Mouse (Mus musculus) thymus, adult 2 months (tissue): ENCODE measurements around the gene Znrf3. TPM values are rescaled to one million over a fixed set of nuclear protein-coding genes. Genes with fewer than 3 reads are reported as not detected.
"Not testable (repeated sequence)": the region's sequence is repeated elsewhere in the genome, so short reads cannot be mapped to it uniquely, and the experiment has no call there.

Experiments
- DNase-seq: peaks from one replicate; pipeline ENCODE4 v3.0.0; 2021
- H3K27ac ChIP-seq: fragments of 200-500 bp; 2 replicates; pipeline ENCODE4 v1.5.1; 2012; ENCODE audit warnings: low read length, control low read depth; ENCODE audit not compliant: control insufficient read depth, insufficient read depth
- H3K27me3 ChIP-seq: fragments of 200-500 bp; 2 replicates; pipeline ENCODE4 v1.6.1; 2012; ENCODE audit warnings: mild to moderate bottlenecking, low read length, moderate library complexity, mixed read lengths; ENCODE audit not compliant: control insufficient read depth, insufficient read depth
- H3K36me3 ChIP-seq: fragments of 200-500 bp; 2 replicates; pipeline ENCODE4 v1.6.1; 2012; ENCODE audit warnings: mild to moderate bottlenecking, low read length, moderate library complexity; ENCODE audit not compliant: control insufficient read depth, insufficient read depth
- H3K4me1 ChIP-seq: fragments of 200-500 bp; replicated peaks from 2 replicates; pipeline ENCODE4 v1.6.1; 2012; ENCODE audit warnings: low read length; ENCODE audit not compliant: control insufficient read depth, insufficient read depth
- H3K4me3 ChIP-seq: fragments of 200-500 bp; 2 replicates; pipeline ENCODE4 v1.5.1; 2012; ENCODE audit warnings: mild to moderate bottlenecking, low read length, control low read depth, moderate library complexity; ENCODE audit not compliant: control insufficient read depth, insufficient read depth
- CTCF ChIP-seq: fragments of 200-500 bp; IDR thresholded peaks from 2 replicates; pipeline ENCODE4 v1.5.1; 2012; ENCODE audit warnings: mild to moderate bottlenecking, control low read depth, low read length, moderate library complexity, borderline replicate concordance; ENCODE audit not compliant: control insufficient read depth, poor library complexity, insufficient read depth; ENCODE audit errors: extremely low read depth
- POLR2A ChIP-seq: fragments of 200-500 bp; IDR thresholded peaks from 2 replicates; pipeline ENCODE4 v1.6.1; 2012; ENCODE audit warnings: mild to moderate bottlenecking, low read length, control low read depth, moderate library complexity; ENCODE audit not compliant: control insufficient read depth, poor library complexity, insufficient read depth; ENCODE audit errors: extremely low read depth
- WGBS: fragments of 180-500 bp; shearing (Covaris S2); methylation state at CpG from one replicate; pipeline ENCODE4 v1.1.7; 2018; 5-methylcytosine and 5-hydroxymethylcytosine counted together
- polyA plus RNA-seq: library from polyadenylated mRNA; depleted of rRNA; stranded (reverse); fragments of >200 nt; gene quantifications from 2 replicates; pipeline ENCODE4 v1.2.3, GENCODE M21; 2012; rRNA removed

Gene Znrf3
- 17.3 and 22.4 TPM in 2 replicates for polyA plus RNA-seq

DNA sequence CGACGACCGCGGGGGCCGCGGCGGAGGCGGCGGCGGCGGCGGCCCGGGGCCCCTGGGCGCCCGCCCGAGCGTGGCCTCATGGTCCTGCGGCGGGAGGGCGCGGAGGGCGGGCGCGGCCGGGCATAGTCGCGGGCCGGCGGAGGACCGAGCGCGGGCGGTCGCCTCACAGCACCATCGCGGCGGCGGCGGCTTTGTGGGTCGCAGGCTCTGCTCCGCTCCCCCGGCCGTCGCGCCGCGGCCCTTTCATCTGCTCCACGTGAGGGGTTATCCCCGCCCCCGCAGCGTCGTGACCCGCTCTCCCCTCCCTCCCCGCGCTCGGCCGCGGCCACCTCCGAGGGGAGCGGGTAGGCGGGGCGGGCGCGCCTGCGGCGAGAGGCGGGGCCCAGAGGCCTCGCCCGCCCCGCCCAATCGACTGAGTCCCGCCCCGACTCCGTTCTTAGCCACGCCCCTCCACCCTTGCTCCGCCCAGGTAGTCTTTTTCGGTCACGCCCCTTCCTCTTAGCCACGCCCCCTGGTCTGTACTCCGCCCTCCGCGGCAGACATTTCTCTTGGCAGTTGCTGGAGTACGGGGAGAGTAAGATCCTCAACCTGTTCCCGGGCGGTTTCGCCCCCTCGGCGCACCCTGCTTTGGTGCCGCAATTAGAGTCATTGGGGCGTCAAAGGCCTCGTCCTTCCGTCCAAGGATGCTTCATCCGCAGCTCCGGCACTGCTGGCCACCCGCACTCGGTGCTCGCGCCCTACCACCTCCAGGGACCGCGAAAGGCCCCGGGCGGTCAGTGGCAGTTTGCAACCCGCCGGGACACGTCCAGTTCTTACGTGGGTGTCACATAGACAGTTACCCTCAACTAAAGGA lies at the start of gene Znrf3:
TSS of gene Znrf3 (minus strand) at position 249 of the 853 bp plus-strand sequence.
- H3K4me1 ChIP-seq, result peaks cover 13% of the 10 kb centered on the region
- no peaks in the 10 kb centered on the region for H3K36me3 ChIP-seq
- H3K27ac ChIP-seq, result peak within 1 kb of the TSS; percentile 12; the same call in 1 of the 2 replicates
- no peaks in the 10 kb centered on the region for H3K27me3 ChIP-seq
- peak; percentile 40 for TF ChIP-seq POLR2A
- TF ChIP-seq CTCF, result 0 out of 2 replicates have a peak, but pooled peaks have one; percentile 12
- WGBS, result 4% methylated on average over 106 of the region's 106 CpGs
- H3K4me3 ChIP-seq, result peak within 1 kb of the TSS; percentile 73
- peak; percentile 91 for DNase-seq

DNA sequence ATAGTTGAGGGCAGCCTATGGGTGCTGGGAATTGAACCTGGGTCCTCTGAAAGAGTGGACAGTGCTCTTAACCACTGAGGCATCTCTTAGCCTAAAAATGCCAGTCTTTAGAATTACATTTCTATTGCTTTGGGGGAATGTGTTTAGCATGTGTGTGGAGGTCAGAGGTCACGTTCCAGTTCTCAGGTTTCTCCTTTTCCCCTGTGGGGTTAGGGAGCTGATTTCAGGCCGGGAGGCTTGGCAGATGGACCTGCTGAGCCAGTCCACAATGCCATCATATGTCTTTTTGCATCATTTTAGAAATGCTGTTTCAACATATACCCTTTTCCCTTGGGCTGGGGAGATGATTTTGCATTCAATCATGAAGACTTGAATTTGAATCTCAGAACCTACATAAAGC lies 49.2 kb upstream of the Znrf3 start:
- Histone ChIP-seq H3K27ac (no peak overlapping the region), H3K27me3 (no peaks in the 10 kb centered on the region), H3K4me3 (no peak overlapping the region), H3K4me1 (peaks cover 17% of the 10 kb centered on the region), H3K36me3 (no peaks in the 10 kb centered on the region)
- WGBS, result 86% methylated on average over 2 of the region's 2 CpGs
- no peak for DNase-seq
- TF ChIP-seq POLR2A, result no peak
- no peak for TF ChIP-seq CTCF

DNA sequence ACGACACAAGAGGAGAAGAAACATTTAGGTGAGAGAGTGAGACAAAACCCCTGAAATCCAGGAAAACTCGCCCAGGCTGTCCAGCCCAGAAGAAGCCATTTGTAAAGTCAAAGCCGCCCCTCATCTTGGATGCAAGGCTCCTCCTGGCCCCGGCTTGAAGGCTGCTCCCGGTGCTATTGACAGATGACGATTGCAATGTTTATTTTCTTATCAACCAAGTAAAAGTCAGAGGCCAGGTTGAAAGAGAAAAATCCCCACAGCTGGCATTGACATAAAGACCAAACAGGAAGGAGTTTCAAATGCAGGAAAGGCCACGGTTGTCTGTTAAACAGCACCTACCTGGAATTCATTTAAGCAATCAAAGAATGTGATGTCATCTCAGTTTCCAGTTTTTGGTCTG lies 47.3 kb upstream of the Znrf3 start:
- no peak for DNase-seq
- Histone ChIP-seq H3K4me1 (peaks cover 13% of the 10 kb centered on the region), H3K4me3 (no peak overlapping the region), H3K27ac (no peak overlapping the region), H3K36me3 (no peaks in the 10 kb centered on the region), H3K27me3 (no peaks in the 10 kb centered on the region)
- 76% methylated on average over 7 of the region's 7 CpGs for WGBS
- TF ChIP-seq CTCF (no peak), POLR2A (no peak)

DNA sequence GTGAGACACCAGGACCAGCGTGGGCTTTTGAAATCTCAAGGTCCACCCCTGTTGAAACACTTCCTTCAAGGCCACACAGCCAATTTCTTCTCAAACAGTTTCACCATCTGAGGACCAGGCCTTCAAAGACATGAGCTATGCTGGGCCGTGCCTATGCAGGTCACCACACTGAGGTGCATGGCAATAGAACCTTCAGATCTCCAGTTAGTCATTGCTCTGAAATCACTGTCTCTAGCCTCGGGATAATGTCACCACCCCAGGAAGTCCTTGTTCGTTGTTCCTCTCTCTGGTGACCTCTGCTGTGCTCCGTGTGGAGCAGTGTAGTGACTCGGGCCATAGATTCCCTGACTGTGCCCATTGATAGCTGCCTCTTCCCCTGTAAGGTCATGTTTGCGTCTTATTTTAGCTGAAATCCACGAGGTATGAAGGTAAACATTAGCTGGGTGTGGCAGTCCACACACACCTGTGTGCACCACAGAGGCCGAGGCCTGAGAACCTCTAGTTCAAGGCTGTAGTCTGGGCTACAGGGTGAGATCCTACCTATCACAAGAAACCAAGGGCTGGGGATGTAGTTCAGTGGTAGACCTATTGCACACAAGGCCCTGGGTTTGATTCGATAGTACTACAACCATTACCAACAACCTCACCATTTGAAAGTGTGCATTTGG lies 46.5 kb upstream of the Znrf3 start:
- TF ChIP-seq POLR2A (no peak), CTCF (no peak)
- 89% methylated on average over 10 of the region's 10 CpGs for WGBS
- no peaks in the 10 kb centered on the region for H3K36me3 ChIP-seq
- no peak overlapping the region for H3K27ac ChIP-seq
- no peaks in the 10 kb centered on the region for H3K27me3 ChIP-seq
- no peak for DNase-seq
- peaks cover 8% of the 10 kb centered on the region for H3K4me1 ChIP-seq
- H3K4me3 ChIP-seq, result no peak overlapping the region

DNA sequence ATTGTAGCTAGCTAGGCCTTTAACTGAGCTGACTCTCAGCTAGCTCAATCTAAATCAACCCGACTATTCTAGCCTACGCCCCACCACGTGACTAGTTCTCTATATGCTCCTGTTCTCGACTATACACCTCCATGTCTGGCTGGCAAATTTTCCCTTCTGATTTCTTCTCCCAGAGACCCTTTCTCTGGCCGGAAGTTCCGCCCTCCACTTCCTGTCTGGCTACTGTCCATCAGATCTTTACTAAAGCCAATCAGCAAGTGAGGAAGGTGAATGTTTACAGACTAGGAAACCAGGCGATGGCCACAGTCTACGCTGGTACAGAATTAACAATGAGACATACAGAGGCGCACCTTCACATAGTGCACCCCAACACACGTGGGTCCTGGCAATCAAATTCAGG lies 44.8 kb upstream of the Znrf3 start:
- H3K36me3 ChIP-seq, H3K4me1 ChIP-seq, H3K27me3 ChIP-seq, H3K27ac ChIP-seq, H3K4me3 ChIP-seq, DNase-seq: not testable (repeated sequence)
- 94% methylated on average over 10 of the region's 10 CpGs for WGBS

DNA sequence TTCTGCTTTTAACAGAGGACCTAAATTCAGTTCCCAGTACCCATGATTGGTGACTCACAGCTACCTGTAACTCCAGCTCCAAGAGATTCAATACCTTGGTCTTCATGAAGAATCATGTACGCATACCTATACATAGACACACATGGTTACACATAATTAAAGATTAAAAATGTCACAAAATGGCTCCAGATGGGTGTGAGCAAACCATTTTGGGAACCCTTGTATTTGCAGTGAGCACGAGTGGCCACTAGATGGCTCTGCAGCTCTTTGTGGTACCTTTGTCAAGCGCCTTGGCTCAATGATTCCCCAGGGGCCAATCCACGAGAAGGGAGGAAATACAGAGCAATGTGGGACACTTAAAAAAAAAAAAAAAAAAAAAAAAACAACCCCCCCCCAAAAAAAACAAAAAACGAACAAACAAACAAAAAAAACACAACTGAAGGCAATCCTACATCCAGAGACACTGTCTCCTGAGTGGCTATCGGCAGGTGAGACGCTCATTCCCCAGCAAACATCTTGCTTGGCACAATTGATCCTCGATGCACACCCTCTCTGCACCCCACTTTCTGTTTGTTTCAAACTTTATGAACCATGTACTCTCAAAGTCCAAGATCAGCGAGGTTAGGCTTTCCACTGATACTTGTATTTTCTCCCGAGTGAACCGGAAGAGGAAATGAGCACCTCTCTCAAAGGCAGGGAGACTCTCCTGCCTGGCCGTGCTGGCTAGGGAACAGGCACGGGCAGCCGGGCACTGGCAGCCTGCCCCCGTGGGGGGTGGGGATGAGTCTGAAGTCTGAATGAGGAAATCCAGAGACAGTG lies 40.8 kb upstream of the Znrf3 start:
- H3K4me3 ChIP-seq, result peak overlapping the region; percentile 77

More for the DNA sequence above, 40.8 kb upstream of the Znrf3 start:
- Histone ChIP-seq H3K4me1 (peaks cover 5% of the 10 kb centered on the region), H3K27ac (peak overlapping the region; percentile 68), H3K36me3 (no peaks in the 10 kb centered on the region), H3K27me3 (no peaks in the 10 kb centered on the region)
- WGBS, result 1% methylated on average over 15 of the region's 15 CpGs
- peak; percentile 84 for DNase-seq
- TF ChIP-seq POLR2A, result peak; percentile 72
- no peak; the same call in 1 of the 2 replicates for TF ChIP-seq CTCF
